In genomic region chr12:75766885-75767317, GRCm38 (mm10) we compare ENCODE assay signal across 9 mouse cellular contexts. TPM values are rescaled to one million over a fixed set of nuclear protein-coding genes. Genes with fewer than 3 reads are reported as not detected.
A peak's percentile ranks its signal among the peaks of the same experiment; 100 is the strongest.
DNase-seq lines count a peak whose midpoint lies in the region; ATAC-seq lines count a peak whose summit lies in the region.
"Had no signal": no experiment of that assay in that cellular context is flagged by ENCODE, and none has a peak within 500 bp of the region (broad histone marks: within the 10 kb centered on the region; RNA-seq: fewer than 3 reads in every experiment).

No protein-coding gene starts in this region.

- peak overlapping the region; percentile 27 to 38; a peak in 2 of 4 replicates for H3K27ac ChIP-seq in heart, embryonic 14.5 days (replicated peaks in 1 of 2; ENCODE audit: control insufficient read depth in 1 of 2, insufficient read depth in 1 of 2, low read depth in 2 of 2, low read length in 2 of 2)
- no peak overlapping the region for H3K27ac ChIP-seq in limb, embryonic 11.5 days (replicated peaks; ENCODE audit: low read depth, low read length)
- H3K27ac ChIP-seq: forebrain, embryonic 13.5 days had no signal

- 0 out of 2 replicates have a peak overlapping the region, but pooled peaks have one; percentile 34 for H3K9ac ChIP-seq in heart, embryonic 14.5 days (ENCODE audit: low read length)
- no peak overlapping the region for H3K9ac ChIP-seq in limb, embryonic 11.5 days (ENCODE audit: low read length)
- H3K9ac ChIP-seq: forebrain, embryonic 13.5 days had no signal

- DNase-seq in 416B (ENCODE audit: low read depth), result peak; percentile 4
- peak; percentile 43 for DNase-seq in limb, embryonic 11.5 days (ENCODE audit: low spot score)
- no peak for DNase-seq in left cerebral cortex, postnatal 36 days (ENCODE audit: low spot score in 2 of 2)
- DNase-seq in right cerebral cortex, adult 2 months (ENCODE audit: low spot score in 2 of 2), result no peak
- DNase-seq in right cerebral cortex, adult 18-20 months, result no peak
- DNase-seq in urinary bladder, adult 2 months (ENCODE audit: low spot score), result no peak

- H3K4me3 ChIP-seq in heart, embryonic 14.5 days (ENCODE audit: control insufficient read depth in 1 of 2, insufficient read depth in 1 of 2, low read depth in 1 of 2, low read length in 2 of 2), result no peak overlapping the region
- H3K4me3 ChIP-seq in limb, embryonic 11.5 days (ENCODE audit: low read depth, low read length), result no peak overlapping the region
- H3K4me3 ChIP-seq: forebrain, embryonic 13.5 days had no signal

- H3K36me3 ChIP-seq in heart, embryonic 14.5 days (ENCODE audit: control insufficient read depth, insufficient read depth, low read length), result no peaks in the 10 kb centered on the region
- H3K36me3 ChIP-seq in limb, embryonic 11.5 days (ENCODE audit: control insufficient read depth, insufficient read depth, low read length), result no peaks in the 10 kb centered on the region

- H3K27me3 ChIP-seq in heart, embryonic 14.5 days (ENCODE audit: control insufficient read depth, insufficient read depth, low read length), result no peaks in the 10 kb centered on the region
- H3K27me3 ChIP-seq in limb, embryonic 11.5 days (ENCODE audit: control insufficient read depth, insufficient read depth, low read length), result no peaks in the 10 kb centered on the region
- H3K27me3 ChIP-seq: forebrain, embryonic 13.5 days had no signal

- peaks cover 10 to 11% of the 10 kb centered on the region in 2 experiments for H3K4me1 ChIP-seq in heart, embryonic 14.5 days (ENCODE audit: control insufficient read depth in 2 of 2, insufficient read depth in 2 of 2, low read length in 2 of 2)
- peaks cover 8% of the 10 kb centered on the region; the same call in 1 of the 2 replicates for H3K4me1 ChIP-seq in limb, embryonic 11.5 days (ENCODE audit: control insufficient read depth, insufficient read depth, low read length)
- H3K4me1 ChIP-seq: forebrain, embryonic 13.5 days had no signal

- intact Hi-C loops in left cerebral cortex, postnatal 36 days (cut with DNase I), result no loop called here

- no peaks in the 10 kb centered on the region for H3K9me3 ChIP-seq in heart, embryonic 14.5 days (ENCODE audit: control insufficient read depth, low read length)
- H3K9me3 ChIP-seq in limb, embryonic 11.5 days (ENCODE audit: control insufficient read depth, low read length), result no peaks in the 10 kb centered on the region
- H3K9me3 ChIP-seq: forebrain, embryonic 13.5 days had no signal

- WGBS in heart, embryonic 14.5 days, result 56% methylated on average over 8 of the region's 8 CpGs
- WGBS in limb, embryonic 11.5 days, result 48% methylated on average over 8 of the region's 8 CpGs

- peak; percentile 93 for ATAC-seq in activated CD4-positive, CD25-positive, alpha-beta regulatory T cell, adult 4 months
- ATAC-seq in heart, embryonic 14.5 days (ENCODE audit: insufficient number of reproducible peaks, insufficient read depth, low FRiP score, low read depth), result no peak
- no peak for ATAC-seq in limb, embryonic 11.5 days (ENCODE audit: insufficient number of reproducible peaks, low FRiP score, low TSS enrichment, low read depth)
- ATAC-seq: forebrain, embryonic 13.5 days had no signal

- no peak overlapping the region for H3K4me2 ChIP-seq in heart, embryonic 14.5 days (ENCODE audit: low read length)
- H3K4me2 ChIP-seq in limb, embryonic 11.5 days (ENCODE audit: low read depth, severe bottlenecking), result no peak overlapping the region
- H3K4me2 ChIP-seq: forebrain, embryonic 13.5 days had no signal

RNA-seq across cellular contexts. Expression of gene Sgpp1, which starts 31.4 kb away (rescaled TPM):
- polyA plus RNA-seq in activated CD4-positive, CD25-positive, alpha-beta regulatory T cell, adult 4 months (2017; shearing (Covaris generic)), result 10 to 100 TPM; 12.4 to 19.9 TPM
- polyA plus RNA-seq in heart, embryonic 14.5 days (2014; fragmentation: Nextera tagmentation; extraction: Ambion mirVana), result 22.5 and 25.3 TPM in 2 replicates
- polyA plus RNA-seq in limb, embryonic 11.5 days (2014; fragmentation: Nextera tagmentation; extraction: Ambion mirVana), result 11.5 and 12.0 TPM in 2 replicates
- total RNA-seq in left cerebral cortex, postnatal 36 days (2021), result 10 to 100 TPM; 28.3 to 34.3 TPM
- 25.1 and 27.8 TPM in 2 replicates for polyA plus RNA-seq in urinary bladder, adult 2 months (2012; rRNA removed)

RNA-seq across cellular contexts. Expression of gene Syne2, which starts 51.0 kb away (rescaled TPM):
- polyA plus RNA-seq in activated CD4-positive, CD25-positive, alpha-beta regulatory T cell, adult 4 months (2017; shearing (Covaris generic)), result 10 to 100 TPM; 12.7 to 14.6 TPM
- 52.5 and 55.9 TPM in 2 replicates for polyA plus RNA-seq in heart, embryonic 14.5 days (2014; fragmentation: Nextera tagmentation; extraction: Ambion mirVana)
- 96.6 and 100 TPM in 2 replicates for polyA plus RNA-seq in limb, embryonic 11.5 days (2014; fragmentation: Nextera tagmentation; extraction: Ambion mirVana)
- total RNA-seq in left cerebral cortex, postnatal 36 days (2021), result 10 to 100 TPM; 21.3 to 23.5 TPM
- polyA plus RNA-seq in urinary bladder, adult 2 months (2012; rRNA removed), result 56.9 and 59.7 TPM in 2 replicates

Comparison
In these comparisons a context has a peak if more than half of its experiments do, and no peak if none do; other contexts are left out.
1. DNase-seq: peak in 416B (single experiment) and limb, embryonic 11.5 days (single experiment); none in left cerebral cortex, postnatal 36 days (0 of 2), right cerebral cortex, adult 2 months (0 of 2), right cerebral cortex, adult 18-20 months (single experiment) and urinary bladder, adult 2 months (single experiment).